Comparison of ENCODE assay signal across 7 mouse cellular contexts in the genomic region with DNA sequence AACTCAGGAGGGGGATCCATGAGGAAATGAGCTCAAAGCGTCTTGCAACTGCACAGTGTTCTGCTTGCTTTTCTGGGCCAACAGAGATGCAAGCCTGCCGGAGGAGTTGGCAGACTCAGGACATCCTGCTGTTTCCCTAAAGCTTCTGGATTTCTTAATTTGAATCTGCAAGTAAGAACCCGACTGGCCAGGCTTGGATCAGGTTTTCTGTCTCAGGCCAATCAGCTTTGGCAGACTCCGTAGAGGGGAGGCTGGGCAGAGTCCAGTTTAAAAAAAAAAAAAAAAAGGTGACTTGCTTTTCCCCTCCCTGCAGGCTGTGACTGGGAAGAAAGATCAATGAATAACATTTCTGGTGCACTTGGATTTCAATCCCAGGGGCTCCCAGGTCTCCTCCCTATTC. TPM values are rescaled to one million over a fixed set of nuclear protein-coding genes. Genes with fewer than 3 reads are reported as not detected.
DNase-seq lines count a peak whose midpoint lies in the region; ATAC-seq and TF ChIP-seq lines count a peak whose summit lies in the region.

No protein-coding gene starts in this region.

- H3K36me3 ChIP-seq in heart, embryonic 16.5 days (ENCODE audit: control insufficient read depth, insufficient read depth), result no peaks in the 10 kb centered on the region
- no peaks in the 10 kb centered on the region; the same call in 1 of the 2 replicates for H3K36me3 ChIP-seq in limb, embryonic 11.5 days (ENCODE audit: control insufficient read depth, insufficient read depth, low read length)
- H3K36me3 ChIP-seq in thymus, adult 2 months (ENCODE audit: control insufficient read depth, insufficient read depth, low read length), result no peaks in the 10 kb centered on the region

- H3K4me2 ChIP-seq in heart, embryonic 16.5 days (ENCODE audit: low read depth, low read length), result peak overlapping the region; percentile 30
- H3K4me2 ChIP-seq in limb, embryonic 11.5 days (ENCODE audit: low read depth, severe bottlenecking), result peak overlapping the region; percentile 10; the same call in 1 of the 2 replicates

- no peaks in the 10 kb centered on the region for H3K9me3 ChIP-seq in heart, embryonic 16.5 days (replicated peaks; ENCODE audit: control insufficient read depth, low read length)
- H3K9me3 ChIP-seq in limb, embryonic 11.5 days (ENCODE audit: control insufficient read depth, low read length), result no peaks in the 10 kb centered on the region

- H3K27ac ChIP-seq in heart, embryonic 16.5 days (ENCODE audit: low read length), result peak overlapping the region; percentile 42
- H3K27ac ChIP-seq in limb, embryonic 11.5 days (replicated peaks; ENCODE audit: low read depth, low read length), result no peak overlapping the region
- H3K27ac ChIP-seq in thymus, adult 2 months (ENCODE audit: control insufficient read depth, insufficient read depth, low read length), result no peak overlapping the region

- 49% methylated on average over 4 of the region's 4 CpGs for WGBS in heart, embryonic 16.5 days
- WGBS in limb, embryonic 11.5 days, result 37% methylated on average over 4 of the region's 4 CpGs
- WGBS in thymus, adult 2 months, result 91% methylated on average over 4 of the region's 4 CpGs

- peak overlapping the region; percentile 12; the same call in 1 of the 2 replicates for H3K4me3 ChIP-seq in heart, embryonic 16.5 days (ENCODE audit: low read length)
- no peak overlapping the region for H3K4me3 ChIP-seq in limb, embryonic 11.5 days (ENCODE audit: low read depth, low read length)
- no peak overlapping the region for H3K4me3 ChIP-seq in thymus, adult 2 months (ENCODE audit: control insufficient read depth, insufficient read depth, low read length)

- H3K4me1 ChIP-seq in heart, embryonic 16.5 days (ENCODE audit: control insufficient read depth, insufficient read depth, low read length), result peaks cover 30% of the 10 kb centered on the region
- peaks cover 15% of the 10 kb centered on the region for H3K4me1 ChIP-seq in limb, embryonic 11.5 days (ENCODE audit: control insufficient read depth, insufficient read depth, low read length)
- H3K4me1 ChIP-seq in thymus, adult 2 months (replicated peaks; ENCODE audit: control insufficient read depth, insufficient read depth, low read length), result peaks cover 18% of the 10 kb centered on the region

- DNase-seq in urinary bladder, postnatal 14 days (ENCODE audit: low spot score), result peak; percentile 38
- DNase-seq in urinary bladder, adult 18-20 months (ENCODE audit: low spot score in 2 of 2), result no peak
- peak; percentile 41 for DNase-seq in limb, embryonic 11.5 days (ENCODE audit: low spot score)
- no peak for DNase-seq in frontal cortex, adult 2 months (ENCODE audit: extremely low spot score in 1 of 2, low spot score in 1 of 2)
- no peak for DNase-seq in thymus, adult 2 months

- no peak for TF ChIP-seq POLR2A in thymus, adult 2 months (IDR thresholded peaks at IDR 0.05; ENCODE audit: control insufficient read depth, extremely low read depth, insufficient read depth, low read length, poor library complexity)

- no peak for TF ChIP-seq CTCF in thymus, adult 2 months (IDR thresholded peaks at IDR 0.05; ENCODE audit: borderline replicate concordance, control insufficient read depth, extremely low read depth, insufficient read depth, low read length, poor library complexity)

- H3K27me3 ChIP-seq in heart, embryonic 16.5 days (ENCODE audit: control insufficient read depth, insufficient read depth, low read length), result no peaks in the 10 kb centered on the region
- no peaks in the 10 kb centered on the region for H3K27me3 ChIP-seq in limb, embryonic 11.5 days (ENCODE audit: control insufficient read depth, insufficient read depth, low read length)
- no peaks in the 10 kb centered on the region for H3K27me3 ChIP-seq in thymus, adult 2 months (ENCODE audit: control insufficient read depth, insufficient read depth, low read length)

- H3K9ac ChIP-seq in heart, embryonic 16.5 days (ENCODE audit: low read length), result peak overlapping the region; percentile 29; the same call in 1 of the 2 replicates
- 0 out of 2 replicates have a peak overlapping the region, but pooled peaks have one; percentile 12 for H3K9ac ChIP-seq in limb, embryonic 11.5 days (ENCODE audit: low read length)

- no peak for ATAC-seq in heart, embryonic 16.5 days (replicated peaks; ENCODE audit: extremely low read depth, insufficient read depth, low FRiP score)
- ATAC-seq in limb, embryonic 11.5 days (ENCODE audit: insufficient number of reproducible peaks, low FRiP score, low TSS enrichment, low read depth), result no peak
- ATAC-seq in erythroblast, adult 5-6 weeks (replicated peaks; ENCODE audit: low FRiP score, poor library complexity, severe bottlenecking), result no peak

RNA-seq across cellular contexts. Expression of a gene that starts 2.1 kb away (rescaled TPM):
- 541 and 624 TPM in 2 replicates for polyA plus RNA-seq in heart, embryonic 16.5 days (2015; fragmentation: Nextera tagmentation; extraction: Ambion mirVana)
- 189 and 191 TPM in 2 replicates for polyA plus RNA-seq in limb, embryonic 11.5 days (2014; fragmentation: Nextera tagmentation; extraction: Ambion mirVana)
- polyA plus RNA-seq in frontal cortex, adult 2 months (2012; rRNA removed), result 421 and 422 TPM in 2 replicates
- 64.8 and 70.3 TPM in 2 replicates for polyA plus RNA-seq in thymus, adult 2 months (2012; rRNA removed)
- 32.9 and 36.4 TPM in 2 replicates for total RNA-seq in erythroblast, adult 5-6 weeks (2015; ENCODE audit: low replicate concordance)
- 34.0 and 51.9 TPM in 2 replicates for total RNA-seq in erythroblast, adult 5-6 weeks (2017; ENCODE audit: low replicate concordance)

RNA-seq across cellular contexts. Expression of a gene that starts 37.7 kb away (rescaled TPM):
- polyA plus RNA-seq in heart, embryonic 16.5 days (2015; fragmentation: Nextera tagmentation; extraction: Ambion mirVana), result 182 and 205 TPM in 2 replicates
- polyA plus RNA-seq in limb, embryonic 11.5 days (2014; fragmentation: Nextera tagmentation; extraction: Ambion mirVana), result 173 and 176 TPM in 2 replicates
- polyA plus RNA-seq in frontal cortex, adult 2 months (2012; rRNA removed), result 82.2 and 82.4 TPM in 2 replicates
- 124 and 127 TPM in 2 replicates for polyA plus RNA-seq in thymus, adult 2 months (2012; rRNA removed)
- total RNA-seq in erythroblast, adult 5-6 weeks (2015; ENCODE audit: low replicate concordance), result 30.6 and 35.1 TPM in 2 replicates
- 22.2 and 24.3 TPM in 2 replicates for total RNA-seq in erythroblast, adult 5-6 weeks (2017; ENCODE audit: low replicate concordance)

Comparison
In these comparisons a context has a peak if more than half of its experiments do, and no peak if none do; other contexts are left out.
1. DNase-seq: peak in urinary bladder, postnatal 14 days (single experiment) and limb, embryonic 11.5 days (single experiment); none in urinary bladder, adult 18-20 months (0 of 2), frontal cortex, adult 2 months (0 of 2) and thymus, adult 2 months (single experiment).